Mouse (Mus musculus) gonadal fat pad, adult 2 months (tissue): ENCODE measurements around the gene Lor. TPM values are rescaled to one million over a fixed set of nuclear protein-coding genes. Genes with fewer than 3 reads are reported as not detected.
A peak's percentile ranks its signal among the peaks of the same experiment; 100 is the strongest.

Experiments
- DNase-seq: peaks from one replicate; pipeline ENCODE4 v3.0.0-alpha.2; 2012; ENCODE audit warnings: low read depth
- polyA plus RNA-seq: library from polyadenylated mRNA; depleted of rRNA; stranded (reverse); fragments of >200 nt; gene quantifications from 2 replicates; pipeline ENCODE4 v1.2.3, GENCODE M21; 2012; rRNA removed

The Lor gene
- polyA plus RNA-seq = 0.55 and 0.84 TPM in 2 replicates

DNA sequence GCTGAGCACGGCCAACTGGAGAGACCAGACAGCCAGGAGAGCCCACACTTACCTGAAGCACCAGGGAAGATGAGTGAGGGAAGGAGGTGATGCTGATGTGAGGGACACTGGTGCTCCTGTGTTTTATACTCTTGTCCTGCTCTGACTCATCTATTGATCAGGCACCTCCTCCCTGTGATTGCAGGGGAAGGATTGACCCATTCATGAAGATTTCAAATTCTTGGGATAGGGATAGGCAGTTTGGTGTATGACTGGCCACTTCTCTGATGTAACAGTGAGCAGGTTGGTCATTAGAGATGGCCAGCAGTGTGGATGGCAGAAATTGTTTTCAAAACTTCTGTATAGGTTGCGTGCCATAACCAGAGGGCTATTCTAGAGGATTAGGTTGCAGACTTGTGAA lies at the start of gene Lor:
Gene Lor, minus strand, starts transcription at position 101 of the 400 bp plus-strand sequence.
- DNase-seq = no peak

DNA sequence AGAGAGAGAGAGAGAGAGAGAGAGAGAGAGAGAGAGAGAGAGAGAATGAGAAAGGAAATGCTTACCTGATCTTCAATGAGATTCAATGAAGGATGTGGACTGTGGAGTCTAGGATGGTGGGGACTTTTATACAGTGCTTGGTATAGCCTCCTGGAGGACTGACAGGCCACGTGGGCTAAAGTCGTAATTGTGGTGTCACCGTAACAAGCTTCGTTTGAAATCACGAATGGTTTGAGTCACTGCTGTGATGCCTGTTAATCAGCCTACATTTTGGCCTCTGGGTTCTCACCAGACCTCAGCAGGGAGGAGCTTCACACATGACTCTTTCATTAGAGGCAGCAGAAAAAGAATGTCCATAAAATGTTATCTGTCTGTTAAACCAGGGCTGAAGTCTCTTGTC lies 40.9 kb upstream of the Lor start, which contains the start of gene Prr9:
Gene Prr9, minus strand, starts transcription at position 101 of the 400 bp plus-strand sequence.
- DNase-seq = no peak

DNA sequence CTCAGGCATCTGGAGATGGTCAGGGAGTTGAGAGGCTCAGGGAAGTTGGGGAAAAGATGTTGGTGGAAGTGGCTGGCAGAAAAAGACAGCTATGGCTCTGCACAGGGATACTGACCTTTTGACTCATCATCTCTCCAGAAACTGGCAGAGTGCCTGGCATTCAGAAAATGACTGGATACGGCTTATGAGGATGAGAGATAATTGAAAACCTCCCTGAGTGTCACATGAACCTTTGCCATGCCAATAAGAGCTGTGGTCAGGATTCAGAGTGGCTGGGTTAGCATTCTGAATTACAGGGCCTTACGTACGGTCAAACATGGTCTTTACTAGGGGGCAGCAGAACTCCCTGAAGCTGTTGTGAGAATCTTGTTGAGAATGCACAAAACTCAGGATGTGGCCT lies 38.0 kb upstream of the Lor start:
- DNase-seq = no peak

DNA sequence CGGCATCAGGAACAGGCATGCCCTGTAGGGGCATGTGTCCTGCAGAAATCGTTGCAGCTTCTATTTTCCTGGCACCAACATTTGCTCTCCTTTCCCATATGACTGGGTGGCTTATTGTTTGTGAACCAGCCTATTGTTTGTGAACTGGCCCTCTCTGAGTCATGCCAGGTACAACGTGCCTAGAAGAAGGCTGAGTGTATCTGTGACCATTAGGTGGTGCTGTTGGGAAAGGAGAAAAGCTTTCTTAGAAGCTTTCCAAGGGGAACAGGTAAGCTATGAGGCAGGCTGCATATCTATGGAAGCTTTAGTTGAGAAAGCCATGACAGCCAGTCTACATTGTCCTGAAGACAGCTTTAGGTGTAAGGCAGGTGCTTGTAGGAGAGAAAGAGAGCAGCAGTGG lies 35.0 kb upstream of the Lor start:
- DNase-seq = peak; percentile 28

DNA sequence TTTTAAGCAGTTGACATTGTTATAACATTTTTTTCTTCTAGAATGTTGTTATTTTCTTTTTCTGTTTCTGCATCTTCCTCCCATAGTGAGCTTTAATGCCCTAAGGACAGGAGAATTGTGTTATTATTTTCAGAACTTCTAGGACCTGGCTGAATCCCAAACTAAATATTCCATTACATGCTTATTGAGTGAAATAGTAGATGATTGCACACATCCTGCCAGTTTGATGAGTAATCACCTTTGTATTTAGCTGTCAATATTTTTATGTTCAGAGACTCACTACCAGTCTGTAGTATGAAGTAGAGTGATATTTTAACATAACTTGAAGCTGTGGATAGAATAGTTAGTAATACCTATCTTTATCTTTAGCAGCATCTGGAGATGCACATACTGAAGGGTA lies 28.6 kb upstream of the Lor start:
- DNase-seq = no peak

DNA sequence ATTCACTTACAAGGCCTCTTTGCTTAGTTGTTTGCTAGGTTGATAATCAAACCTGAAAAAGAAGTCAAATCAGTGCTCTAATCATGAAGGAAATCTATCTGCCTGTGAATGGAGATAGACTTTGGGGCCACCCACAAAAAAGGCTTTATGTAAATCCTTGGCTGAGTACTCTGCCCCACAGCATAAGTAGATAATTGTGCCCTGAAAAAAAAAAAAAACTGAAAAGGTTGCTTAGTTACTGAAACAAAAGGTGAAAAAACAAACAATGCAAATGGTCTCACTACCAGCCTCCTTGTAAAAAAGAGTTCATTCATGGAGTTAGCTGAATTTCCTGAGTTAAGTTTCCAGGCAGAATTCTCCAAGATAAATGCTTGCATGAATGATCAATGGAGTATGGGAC lies 27.8 kb upstream of the Lor start:
- DNase-seq = no peak

DNA sequence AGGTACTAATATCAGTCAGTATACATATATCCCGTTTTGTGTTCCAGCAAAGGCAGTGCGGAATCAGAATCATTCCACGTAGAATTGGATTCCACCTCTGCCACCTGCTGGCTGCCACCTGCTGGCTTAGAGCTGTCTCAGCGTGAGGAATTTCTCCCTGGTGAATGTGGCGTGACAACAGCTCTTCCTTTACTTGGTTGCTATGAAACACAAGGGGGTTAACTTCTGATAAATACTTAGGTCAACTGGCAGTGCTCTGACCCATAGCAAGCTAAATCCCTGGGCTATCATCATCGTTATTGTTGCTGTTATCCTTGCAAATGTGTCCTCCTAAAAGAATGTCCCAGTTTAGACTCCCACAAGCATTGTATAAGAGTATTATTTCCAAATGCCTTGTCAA lies 23.6 kb upstream of the Lor start:
- no peak for DNase-seq

DNA sequence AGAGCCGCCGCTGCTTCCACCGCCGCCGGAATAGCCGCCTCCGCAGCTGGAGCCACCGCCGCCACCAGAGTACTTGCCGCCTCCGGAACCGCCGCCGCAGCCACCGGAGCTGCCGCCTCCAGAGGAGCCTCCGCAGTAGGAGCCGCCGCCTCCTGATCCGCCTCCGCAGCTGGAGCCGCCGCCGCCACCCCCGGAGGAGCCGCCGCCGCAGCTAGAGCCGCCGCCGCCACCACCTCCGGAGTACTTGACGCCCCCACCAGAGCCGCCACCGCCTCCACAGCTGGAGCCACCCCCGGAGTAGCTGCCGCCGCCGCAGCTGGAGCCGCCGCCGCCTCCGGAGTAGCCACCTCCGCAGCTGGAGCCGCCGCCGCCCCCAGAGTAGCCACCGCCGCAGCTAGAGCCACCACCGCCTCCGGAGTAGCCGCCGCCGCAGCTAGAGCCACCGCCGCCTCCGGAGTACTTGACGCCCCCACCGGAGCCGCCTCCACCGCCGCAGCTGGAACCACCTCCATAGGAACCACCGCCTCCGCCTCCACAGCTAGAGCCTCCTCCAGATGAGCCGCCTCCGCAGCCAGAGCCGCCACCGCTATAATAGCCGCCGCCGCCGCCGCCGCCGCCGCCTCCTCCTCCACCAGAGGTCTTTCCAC lies 1.5 kb downstream of the Lor start:
- no peak for DNase-seq

DNA sequence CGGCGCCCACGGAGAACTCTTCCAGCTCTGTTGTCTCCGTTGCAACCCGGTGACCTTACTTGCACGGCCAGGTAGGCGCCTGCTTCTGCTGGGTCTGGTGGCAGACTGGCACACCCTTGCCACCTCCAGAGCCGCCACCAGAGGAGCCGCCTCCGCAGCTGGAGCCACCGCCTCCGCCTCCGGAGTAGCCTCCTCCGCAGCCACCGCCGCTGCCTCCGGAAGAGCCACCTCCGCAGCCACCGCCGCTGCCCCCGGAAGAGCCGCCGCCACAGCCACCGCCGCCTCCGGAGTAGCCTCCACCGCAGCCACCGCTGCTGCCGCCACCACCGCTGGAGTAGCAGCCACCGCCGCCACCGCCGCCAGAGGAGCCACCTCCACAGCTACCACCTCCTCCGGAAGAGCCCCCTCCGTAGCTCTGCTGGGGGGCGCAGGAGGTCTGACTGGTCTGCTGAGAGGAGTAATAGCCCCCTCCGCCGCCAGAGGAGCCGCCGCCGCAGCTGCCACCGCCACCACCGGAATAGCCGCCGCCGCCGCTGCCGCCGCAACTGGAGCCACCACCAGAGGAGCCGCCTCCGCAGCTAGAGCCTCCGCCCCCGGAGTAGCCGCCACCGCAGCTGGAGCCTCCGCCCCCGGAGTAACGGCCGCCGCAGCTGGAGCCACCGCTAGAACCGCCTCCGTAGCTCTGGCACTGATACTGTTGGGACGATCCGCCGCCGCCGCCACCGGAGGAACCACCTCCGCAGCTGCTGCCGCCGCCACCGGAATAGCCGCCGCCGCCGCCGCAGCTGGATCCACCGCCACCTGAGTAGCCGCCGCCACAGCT lies 2.3 kb downstream of the Lor start:
- no peak for DNase-seq

DNA sequence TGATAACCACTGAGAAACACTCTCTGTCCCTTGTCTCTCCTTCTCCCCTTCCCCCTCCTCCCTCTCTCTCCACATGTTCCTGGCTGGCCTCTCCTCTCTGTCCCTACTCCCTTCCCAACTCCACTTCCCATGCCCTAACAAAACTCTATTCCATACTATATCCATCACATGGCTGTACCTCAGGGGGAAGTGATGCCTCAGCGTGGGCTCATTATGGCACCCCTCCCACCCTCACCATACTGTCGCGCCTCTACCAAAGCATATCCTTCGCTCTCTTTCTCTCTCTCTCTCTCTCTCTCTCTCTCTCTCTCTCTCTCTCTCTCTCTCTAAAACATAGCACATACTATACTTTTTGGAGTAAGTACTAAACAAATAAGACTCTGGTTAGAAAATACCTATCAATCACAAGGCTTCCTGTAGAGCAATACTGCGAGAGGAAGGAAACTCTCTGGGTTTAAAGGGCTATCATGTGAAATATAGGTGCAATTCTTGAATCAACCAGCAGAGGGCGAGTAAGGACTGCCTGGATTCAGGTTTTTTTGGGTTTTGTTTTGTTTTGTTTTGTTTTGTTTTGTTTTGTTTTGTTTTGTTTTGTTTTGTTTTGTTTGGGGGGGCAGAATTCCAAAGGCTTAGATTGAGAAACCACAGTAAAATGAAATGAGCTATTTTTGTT lies 32.4 kb downstream of the Lor start:
- no peak for DNase-seq

DNA sequence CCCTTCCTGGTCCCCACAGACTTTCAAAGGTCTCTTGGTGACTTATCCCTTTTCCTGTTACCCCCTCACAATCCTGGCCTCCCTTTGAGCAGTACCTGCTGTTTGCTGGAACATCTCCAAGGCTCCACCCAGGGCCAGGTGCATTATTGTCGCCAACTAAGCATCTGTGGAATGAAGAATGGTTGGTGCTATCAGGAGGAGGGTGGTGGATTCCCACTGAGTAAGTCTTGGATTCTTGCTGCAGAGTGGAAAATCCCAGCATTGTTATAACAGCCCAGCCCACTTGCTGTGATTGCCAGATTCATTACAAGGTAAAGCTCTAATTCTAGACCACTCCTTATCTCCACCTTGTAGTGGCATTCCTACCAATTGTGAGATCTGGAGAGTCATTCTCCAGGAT lies 49.0 kb downstream of the Lor start:
- no peak for DNase-seq

DNA sequence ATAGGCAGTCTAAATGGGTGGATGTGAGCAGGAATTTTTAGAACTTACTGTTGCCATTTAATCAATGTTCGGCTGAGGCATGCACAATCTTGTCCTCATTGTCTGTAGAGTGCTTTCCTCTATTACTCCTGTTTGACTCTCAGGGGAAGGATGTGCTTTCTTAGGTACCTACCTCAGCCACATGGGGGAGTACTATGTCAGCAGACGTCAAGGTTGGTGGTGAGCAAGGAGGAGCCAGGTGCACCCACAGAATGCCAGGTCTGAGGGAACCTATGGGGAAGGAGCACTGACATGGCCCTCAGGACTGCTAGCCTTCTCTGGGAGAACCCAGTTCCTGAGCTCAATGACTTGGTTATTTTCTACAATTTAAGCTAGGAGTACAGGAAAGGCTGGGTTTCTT lies 49.7 kb downstream of the Lor start:
- DNase-seq = no peak

Other genes with a start within 250 kb of the Lor start
- not detected in 2 replicates for gene Pglyrp3, start 68.6 kb downstream of the Lor start, polyA plus RNA-seq
- not detected in 2 replicates for gene Prr9, start 40.8 kb upstream of the Lor start, polyA plus RNA-seq
- gene Lelp1, start 59.6 kb upstream of the Lor start, polyA plus RNA-seq = 9.6 and 11.2 TPM in 2 replicates
- 0.09 TPM in 1 of 2 replicates, not detected in the other for gene Sprr2a1, start 132.7 kb upstream of the Lor start, polyA plus RNA-seq
- 3.7 and 5.4 TPM in 2 replicates for gene Sprr2a2, start 132.8 kb upstream of the Lor start, polyA plus RNA-seq
- 0.42 TPM in 1 of 2 replicates, not detected in the other for gene Sprr2a3, start 202.3 kb upstream of the Lor start, polyA plus RNA-seq
- 0.18 TPM in 1 of 2 replicates, not detected in the other for gene Sprr2b, start 233.5 kb upstream of the Lor start, polyA plus RNA-seq